Comparison of ENCODE assay signal across 12 mouse cellular contexts in genomic region chr2:173278846-173279580, GRCm38 (mm10). TPM values are rescaled to one million over a fixed set of nuclear protein-coding genes. Genes with fewer than 3 reads are reported as not detected.
A peak's percentile ranks its signal among the peaks of the same experiment; 100 is the strongest.
DNase-seq lines count a peak whose midpoint lies in the region; ATAC-seq and TF ChIP-seq lines count a peak whose summit lies in the region.
"Had no signal": no experiment of that assay in that cellular context is flagged by ENCODE, and none has a peak within 500 bp of the region (broad histone marks: within the 10 kb centered on the region; RNA-seq: fewer than 3 reads in every experiment).

No protein-coding gene starts in this region.

- no peaks in the 10 kb centered on the region for H3K27me3 ChIP-seq in kidney, postnatal 0 days (ENCODE audit: insufficient read depth, low read length)

- H3K9me3 ChIP-seq in kidney, postnatal 0 days (replicated peaks; ENCODE audit: low read length): no peaks in the 10 kb centered on the region
- H3K9me3 ChIP-seq: forebrain, embryonic 12.5 days had no signal

- H3K4me3 ChIP-seq in kidney, postnatal 0 days (replicated peaks; ENCODE audit: low read depth, low read length): no peak overlapping the region
- H3K4me3 ChIP-seq: forebrain, embryonic 12.5 days; megakaryocyte, embryonic 14.5 days had no signal

- no peak overlapping the region for H3K4me2 ChIP-seq in kidney, postnatal 0 days (ENCODE audit: low read length)
- H3K4me2 ChIP-seq: forebrain, embryonic 12.5 days had no signal

- 69% methylated on average over 16 of the region's 16 CpGs for WGBS in kidney, postnatal 0 days

- DNase-seq in kidney, postnatal 0 days (ENCODE audit: low spot score): no peak
- DNase-seq in kidney, adult 18-20 months: no peak
- DNase-seq in CD4-positive helper T cell, adult 2 months (ENCODE audit: low read depth, low spot score): peak; percentile 64
- DNase-seq in R1 (ENCODE audit: low read depth, low spot score): peak; percentile 85
- DNase-seq in urinary bladder, postnatal 4 days (ENCODE audit: low spot score in 2 of 2): no peak
- DNase-seq in ovary, postnatal 14 days (ENCODE audit: low spot score): no peak
- no peak for DNase-seq in right cerebral cortex, postnatal 36 days (ENCODE audit: low spot score in 2 of 2)
- DNase-seq: cerebellum, adult 9-11 months; heart, postnatal 36 days had no signal

- ATAC-seq in kidney, postnatal 0 days (replicated peaks; ENCODE audit: low FRiP score, low read depth): no peak
- peak; percentile 47; the same call in 1 of the 2 replicates for ATAC-seq in megakaryocyte-erythroid progenitor cell, adult 5-6 weeks (replicated peaks; ENCODE audit: low FRiP score, low TSS enrichment, poor library complexity, severe bottlenecking)

- no peak overlapping the region for H3K9ac ChIP-seq in kidney, postnatal 0 days (ENCODE audit: low read depth, low read length)
- H3K9ac ChIP-seq: forebrain, embryonic 12.5 days had no signal

- H3K27ac ChIP-seq in kidney, postnatal 0 days: no peak overlapping the region
- H3K27ac ChIP-seq: forebrain, embryonic 12.5 days had no signal

- TF ChIP-seq CTCF in kidney, postnatal 0 days (IDR thresholded peaks at IDR 0.05; ENCODE audit: low read depth): peak; percentile 60

- H3K4me1 ChIP-seq in kidney, postnatal 0 days (replicated peaks; ENCODE audit: insufficient read depth, low read length): peaks cover 11% of the 10 kb centered on the region

- H3K36me3 ChIP-seq in kidney, postnatal 0 days (ENCODE audit: insufficient read depth, low read length): no peaks in the 10 kb centered on the region
- H3K36me3 ChIP-seq: forebrain, embryonic 12.5 days had no signal

RNA-seq across cellular contexts. Expression of gene Pmepa1, which starts 2.7 kb away (rescaled TPM):
- 5.8 and 6.2 TPM in 2 replicates for polyA plus RNA-seq in kidney, postnatal 0 days (2015; fragmentation: Nextera tagmentation; extraction: Ambion mirVana)
- total RNA-seq in megakaryocyte-erythroid progenitor cell, adult 5-6 weeks (2014; fragmentation: Nextera tagmentation): not detected in 2 replicates
- total RNA-seq in megakaryocyte-erythroid progenitor cell, adult 5-6 weeks (2017): 0.52 TPM in 1 of 2 replicates, not detected in the other

Comparison
In these comparisons a context has a peak if more than half of its experiments do, and no peak if none do; other contexts are left out.
1. DNase-seq: peak in CD4-positive helper T cell, adult 2 months (single experiment) and R1 (single experiment); none in kidney, postnatal 0 days (single experiment), kidney, adult 18-20 months (single experiment), urinary bladder, postnatal 4 days (0 of 2), ovary, postnatal 14 days (single experiment) and right cerebral cortex, postnatal 36 days (0 of 2).